Mouse (Mus musculus): Measurements from ENCODE around the gene Slc37a1.

GRCm38 (mm10) chr17:31285867-31286266 lies 725 bp upstream of the Slc37a1 start:
- TF ChIP-seq POLR2A (IDR thresholded peaks at IDR 0.05; ENCODE audit: borderline replicate concordance, control insufficient read depth, low read depth, low read length) (no peak), CTCF (IDR thresholded peaks at IDR 0.05; ENCODE audit: control insufficient read depth, insufficient read depth, low read length) (no peak)

Measured in bone marrow, adult 2 months (tissue).